Mouse (Mus musculus): ENCODE data around the gene Arl4a.

Gene Arl4a

GRCm38 (mm10) chr12:40037876-40038463 is at the start of gene Arl4a:
TSS of gene Arl4a (minus strand) at chr12:40038025.
- peak; percentile 69 for DNase-seq (ENCODE audit: low spot score)

DNA sequence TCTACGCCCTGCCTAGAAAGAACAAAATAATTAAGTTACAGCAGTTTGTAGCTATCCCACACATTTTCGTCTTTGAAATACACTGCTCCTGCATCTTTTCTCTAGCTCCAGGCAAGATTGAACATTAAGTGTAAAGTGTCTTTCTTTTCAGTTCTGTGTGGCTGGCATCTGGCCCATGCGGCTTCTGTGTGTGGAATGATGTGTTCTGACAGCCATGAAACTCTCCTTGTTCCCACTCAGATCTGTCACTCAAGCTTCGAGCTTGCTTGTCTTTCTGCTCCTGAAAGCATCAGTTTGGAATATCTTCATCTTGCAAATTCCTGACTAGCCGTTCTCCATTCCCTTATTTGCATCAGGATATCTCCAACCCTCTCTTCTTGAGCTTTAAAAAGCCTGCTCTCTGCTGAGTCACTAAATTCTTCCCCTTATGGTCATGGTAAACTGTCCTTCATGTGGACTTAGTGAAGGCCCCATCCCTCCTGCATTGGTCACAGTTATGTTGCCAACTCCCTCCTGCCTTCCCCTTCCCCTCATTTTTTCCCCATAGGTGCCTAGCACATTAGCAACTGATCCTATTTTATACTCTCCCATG is 48.0 kb upstream of the Arl4a start:
- DNase-seq (ENCODE audit: low spot score) = no peak

- no peak for DNase-seq (ENCODE audit: low spot score)
These were observed 44.8 kb upstream of the Arl4a start for GRCm38 (mm10) chr12:40082453-40083238.

GRCm38 (mm10) chr12:40082048-40082447 is 44.2 kb upstream of the Arl4a start:
- no peak for DNase-seq (ENCODE audit: low spot score)

GRCm38 (mm10) chr12:40073660-40074059 is 35.8 kb upstream of the Arl4a start:
- DNase-seq (ENCODE audit: low spot score) = no peak

DNA sequence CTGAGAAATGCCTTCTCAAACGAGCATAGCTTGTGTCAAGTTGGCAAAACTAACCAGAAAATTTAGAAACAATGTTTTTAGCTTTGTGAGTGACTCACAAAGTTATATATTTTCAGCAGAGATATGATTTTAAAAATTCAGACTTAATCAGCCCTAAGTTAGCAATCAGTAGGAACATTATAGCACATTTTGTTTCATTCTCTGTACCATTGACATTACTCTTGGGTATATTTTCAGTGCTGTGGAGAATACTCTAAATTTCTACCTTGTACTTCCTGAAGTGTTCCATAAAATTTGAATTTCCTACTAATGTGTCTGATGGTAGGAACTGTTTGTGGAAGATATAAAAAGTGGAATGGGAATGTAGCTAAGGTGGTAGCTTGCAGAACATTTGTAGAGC is 9.2 kb upstream of the Arl4a start:
- DNase-seq (ENCODE audit: low spot score) = no peak

DNA sequence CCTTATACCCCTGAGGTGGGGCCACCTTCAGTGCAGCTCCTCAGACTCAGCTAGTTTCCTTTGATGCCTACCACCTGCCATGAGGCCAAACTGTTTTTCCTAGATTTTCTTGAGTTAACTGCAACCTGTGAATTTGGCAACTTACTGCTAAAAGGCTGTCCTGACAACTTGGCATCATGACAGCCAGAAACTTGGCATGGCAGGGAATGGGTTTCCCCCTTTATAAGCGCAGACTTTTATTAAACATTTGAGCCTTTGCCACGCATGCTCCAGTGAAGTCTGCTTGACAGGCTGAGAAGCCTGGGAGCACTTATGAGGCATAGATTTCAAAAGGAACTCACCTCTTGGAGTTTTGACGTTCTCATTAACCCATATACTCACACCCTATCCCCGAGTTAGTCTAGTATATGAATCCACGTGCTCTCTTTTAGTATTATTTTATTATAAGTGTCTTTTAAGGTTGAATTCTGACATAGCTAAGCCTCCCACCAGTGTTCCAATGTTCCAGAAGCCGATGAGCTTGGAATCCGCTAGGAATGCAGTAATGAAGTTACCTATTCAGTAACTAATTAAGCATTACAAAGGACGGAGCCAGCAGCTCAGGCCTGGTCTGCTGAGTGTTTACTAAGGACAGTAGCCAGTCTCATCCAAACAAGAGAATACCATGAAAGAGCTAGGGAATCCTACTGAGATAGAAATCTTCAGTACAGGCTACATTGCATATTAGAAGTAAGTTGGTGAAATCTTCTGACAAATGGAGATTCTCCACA is 6.2 kb upstream of the Arl4a start:
- DNase-seq (ENCODE audit: low spot score) = no peak

GRCm38 (mm10) chr12:40040067-40040466 is 2.2 kb upstream of the Arl4a start:
- DNase-seq (ENCODE audit: low spot score) = no peak

DNA sequence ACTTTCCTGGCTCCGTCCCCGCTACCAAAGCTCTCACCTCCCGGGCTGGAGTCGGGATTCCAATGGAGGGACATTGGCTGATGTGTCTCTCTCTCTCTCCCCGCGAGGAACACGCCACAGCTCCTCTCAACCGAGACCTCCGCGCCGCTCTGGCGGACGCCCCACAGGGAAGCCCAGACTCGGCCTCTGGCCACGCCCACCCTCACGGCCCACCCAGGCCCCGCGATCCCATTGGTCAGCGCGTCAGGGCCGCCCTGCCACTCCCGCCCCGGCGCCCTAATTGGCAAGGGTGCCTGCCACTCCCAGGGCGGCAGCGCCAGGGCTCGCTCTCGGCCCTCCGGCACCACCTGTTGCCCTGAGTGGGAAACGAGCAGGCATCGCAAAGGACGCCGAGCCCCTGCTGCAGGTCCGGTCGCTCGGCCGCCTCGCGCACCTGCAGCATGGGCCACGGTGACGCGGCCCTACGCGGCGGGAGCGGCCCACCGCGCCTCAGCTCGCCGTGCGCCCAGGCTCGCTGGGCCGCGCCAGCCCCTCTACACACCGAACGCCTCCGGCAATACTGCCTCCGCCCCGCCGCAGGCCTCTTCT is 505 bp downstream of the Arl4a start:
- peak; percentile 98 for DNase-seq (ENCODE audit: low spot score)

DNA sequence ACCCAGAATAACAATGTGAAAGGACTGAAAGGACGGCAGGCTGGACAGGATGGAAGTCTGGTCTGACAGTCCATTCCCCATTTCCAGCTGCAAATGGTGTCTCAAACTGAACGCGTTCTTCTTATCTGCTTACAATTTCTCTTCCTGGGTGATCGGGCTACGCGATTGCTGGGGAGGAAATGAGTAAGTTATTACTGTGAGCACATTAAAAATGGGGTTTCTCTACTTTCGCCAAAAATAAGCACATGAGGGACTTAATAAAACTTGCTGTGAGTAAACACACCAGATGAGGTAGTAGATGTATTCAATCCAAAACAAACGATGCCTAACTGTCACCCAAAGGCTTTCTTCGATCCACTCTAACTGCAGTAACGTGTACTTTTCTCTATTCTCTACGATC is 1.2 kb downstream of the Arl4a start:
- DNase-seq (ENCODE audit: low spot score) = no peak

GRCm38 (mm10) chr12:40035506-40035905 is 2.3 kb downstream of the Arl4a start:
- no peak for DNase-seq (ENCODE audit: low spot score)

- no peak for DNase-seq (ENCODE audit: low spot score)
These were observed 8.6 kb downstream of the Arl4a start for GRCm38 (mm10) chr12:40029201-40029600.

DNA sequence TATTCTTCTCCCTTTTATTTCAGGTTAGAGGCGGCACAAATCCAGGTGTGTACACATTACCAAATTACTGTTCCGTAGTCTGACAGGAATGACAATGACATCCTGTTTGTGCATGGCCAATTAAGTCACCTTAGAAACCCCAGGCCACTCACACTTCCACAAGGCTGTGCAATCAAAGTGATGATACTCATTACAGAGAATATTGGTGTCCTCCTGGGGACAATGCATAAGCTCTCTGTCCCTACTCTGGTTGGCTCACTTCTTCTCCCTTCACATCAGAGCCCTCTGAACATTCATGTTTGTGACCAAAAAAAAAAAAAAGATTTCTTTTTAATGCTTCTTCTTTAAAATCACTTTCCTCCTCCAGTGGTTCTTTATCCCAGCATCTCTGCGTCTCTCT is 10.0 kb downstream of the Arl4a start:
- DNase-seq (ENCODE audit: low spot score) = no peak

DNA sequence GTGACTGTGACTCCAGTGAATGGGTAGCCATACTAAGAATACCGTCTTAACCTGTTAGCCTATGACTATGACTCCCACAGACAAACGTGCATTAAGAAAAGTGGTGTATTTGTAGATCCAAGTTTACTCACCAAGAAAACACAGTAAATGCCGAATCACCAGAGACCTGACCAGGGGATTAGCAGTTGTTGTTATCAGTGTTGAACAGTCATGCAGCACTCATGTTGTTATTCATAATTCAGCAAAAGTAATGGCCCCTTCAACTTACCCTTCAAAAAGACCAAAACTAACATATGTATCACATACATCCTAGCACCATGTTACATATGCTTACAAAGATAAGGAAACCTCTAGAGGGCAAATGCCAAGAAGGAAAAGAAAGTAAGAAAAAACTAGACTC is 10.4 kb downstream of the Arl4a start:
- no peak for DNase-seq (ENCODE audit: low spot score)

DNA sequence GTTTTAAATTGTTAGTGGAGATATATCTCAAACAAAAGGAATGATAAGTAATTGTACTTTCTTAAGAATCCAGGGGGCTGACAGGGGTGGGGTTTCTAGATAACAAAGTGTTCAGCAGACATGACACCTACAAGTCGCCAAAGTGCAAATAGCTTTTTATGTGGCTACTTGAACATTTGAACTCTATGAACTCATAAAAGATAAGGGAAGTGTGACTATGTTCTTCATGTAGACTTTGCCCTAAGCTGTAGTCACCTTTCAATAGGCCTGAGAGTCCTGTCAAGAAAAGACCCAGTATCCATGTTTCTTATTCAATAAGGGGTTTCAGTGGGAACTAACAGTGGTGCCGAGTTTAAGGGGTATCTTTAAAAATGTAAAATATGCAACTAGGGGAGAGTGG is 13.9 kb downstream of the Arl4a start:
- DNase-seq (ENCODE audit: low spot score) = no peak

DNA sequence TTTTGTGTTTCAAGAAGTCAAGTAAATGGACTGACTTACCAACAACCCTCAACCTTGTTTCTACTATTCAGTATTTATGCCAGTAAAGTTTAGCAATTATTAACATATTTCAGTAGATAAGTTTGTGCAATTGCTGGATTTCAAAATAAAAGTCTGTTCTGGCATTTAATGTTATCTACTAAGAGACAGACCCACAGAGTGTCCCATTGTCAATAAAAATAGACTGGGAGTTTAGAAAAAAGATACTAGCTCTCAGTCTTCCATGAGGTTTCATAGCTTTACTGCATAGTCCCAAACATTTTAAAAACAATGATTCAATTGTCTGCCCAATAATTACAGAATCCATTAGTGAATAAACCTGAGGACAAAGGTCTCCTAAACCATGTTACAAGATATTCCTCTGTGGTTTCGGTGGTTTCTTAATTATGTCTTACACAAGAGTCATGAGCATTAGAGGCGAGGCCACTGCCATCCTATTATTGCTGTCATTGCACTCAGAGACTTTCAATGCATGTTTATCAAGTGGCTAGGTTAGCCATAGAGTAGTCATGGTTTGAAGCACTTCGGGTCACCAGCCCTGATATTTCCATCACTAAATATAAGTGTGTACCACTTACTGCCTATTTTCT is 14.7 kb downstream of the Arl4a start:
- DNase-seq (ENCODE audit: low spot score) = no peak

GRCm38 (mm10) chr12:40022344-40022743 is 15.5 kb downstream of the Arl4a start:
- DNase-seq (ENCODE audit: low spot score) = no peak

DNA sequence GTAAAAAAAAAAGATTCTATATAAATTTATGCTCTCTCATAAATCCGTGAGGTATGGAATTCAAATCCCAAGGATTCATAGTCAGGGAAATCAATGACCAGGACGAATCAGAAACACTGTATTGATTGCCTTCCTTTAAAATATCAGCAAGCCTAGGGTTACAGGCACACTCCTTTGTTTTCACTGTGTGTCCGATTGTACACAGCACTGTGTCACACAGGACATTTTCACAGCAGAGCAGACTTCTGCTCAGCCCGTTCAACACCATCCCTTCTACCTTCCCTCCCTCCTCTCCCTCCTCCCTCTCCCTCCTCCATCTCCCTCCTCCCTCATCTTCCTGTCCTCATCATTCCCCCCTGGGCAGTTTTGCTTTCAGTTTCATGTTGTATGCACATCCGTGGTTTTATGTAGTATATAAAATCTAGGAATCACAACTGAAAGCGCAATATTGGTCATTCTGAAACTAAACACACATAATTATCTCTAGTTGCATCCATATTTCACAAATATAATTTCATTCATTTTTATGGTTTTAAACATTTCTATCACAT is 19.8 kb downstream of the Arl4a start:
- no peak for DNase-seq (ENCODE audit: low spot score)

DNA sequence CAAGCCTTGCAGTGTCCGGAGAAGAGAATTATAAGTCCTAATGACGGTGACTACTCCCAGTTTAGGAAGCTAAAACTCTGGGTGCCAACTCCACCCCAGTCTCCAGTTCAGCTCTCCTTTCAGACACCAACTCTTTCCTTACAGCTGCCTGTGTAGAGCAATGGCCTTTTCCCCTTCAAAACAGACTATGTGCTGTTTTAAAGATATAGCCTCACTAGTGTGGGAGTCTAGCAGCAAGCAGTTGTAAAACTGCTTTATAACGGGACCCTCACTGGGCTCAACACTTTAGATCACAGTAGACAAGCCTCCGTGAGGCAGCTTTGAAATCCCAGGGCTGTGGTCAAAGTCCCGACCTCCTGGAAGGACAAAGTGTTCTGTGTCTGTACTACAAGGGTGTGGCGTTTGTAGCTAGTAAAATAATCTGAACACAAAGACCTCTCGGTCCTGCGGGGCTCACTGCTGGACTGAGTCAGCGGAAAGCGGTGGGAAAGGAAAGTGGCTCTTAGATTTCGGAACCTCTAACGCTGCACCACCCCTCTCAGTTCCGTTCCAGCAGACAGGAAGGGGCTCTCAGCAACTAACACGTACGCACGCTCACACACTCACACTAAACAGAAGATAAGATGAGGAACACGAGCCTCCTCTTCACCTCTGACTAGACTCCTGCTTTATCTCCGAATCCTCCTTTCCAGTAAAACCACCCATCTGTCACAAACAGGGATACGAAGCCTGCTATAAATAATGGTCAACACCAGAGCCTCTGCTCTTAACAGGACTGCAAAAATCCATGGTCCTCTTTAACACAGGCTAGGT is 21.0 kb downstream of the Arl4a start:
- DNase-seq (ENCODE audit: low spot score) = peak; percentile 21

DNA sequence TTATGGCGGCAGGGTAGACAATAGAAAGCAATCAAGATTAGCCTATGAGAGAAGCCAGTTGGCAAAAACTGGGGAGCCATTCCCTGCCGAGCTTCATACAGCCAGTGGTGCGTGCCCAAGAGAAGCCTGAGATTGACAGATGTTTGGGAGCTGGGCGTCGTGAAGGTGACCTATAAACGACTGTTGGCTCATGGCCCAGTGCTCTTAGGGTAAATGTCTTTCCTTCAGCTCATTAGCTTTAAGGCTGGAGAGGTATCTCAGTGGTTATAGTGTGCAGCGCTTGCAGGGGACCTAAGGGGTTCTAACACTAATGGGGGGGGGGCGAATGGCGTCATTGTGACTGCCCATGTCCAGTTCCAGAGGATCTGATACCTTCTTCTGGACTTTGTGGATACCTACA is 21.8 kb downstream of the Arl4a start:
- DNase-seq (ENCODE audit: low spot score) = no peak

GRCm38 (mm10) chr12:40009866-40010265 is 28.0 kb downstream of the Arl4a start:
- DNase-seq (ENCODE audit: low spot score) = no peak
